In genomic region chr3:89629811-89630210, GRCm38 (mm10) we compare ENCODE assay signal across 13 mouse cellular contexts.
DNase-seq lines count a peak whose midpoint lies in the region; ATAC-seq and TF ChIP-seq lines count a peak whose summit lies in the region.
"Had no signal": no experiment of that assay in that cellular context is flagged by ENCODE, and none has a peak within 500 bp of the region (broad histone marks: within the 10 kb centered on the region; RNA-seq: fewer than 3 reads in every experiment).

No protein-coding gene starts in this region.

- H3K4me3 ChIP-seq in heart, embryonic 16.5 days (ENCODE audit: low read length) = no peak overlapping the region
- no peak overlapping the region for H3K4me3 ChIP-seq in lung, embryonic 14.5 days (ENCODE audit: low read depth, low read length)
- no peak overlapping the region for H3K4me3 ChIP-seq in stomach, embryonic 14.5 days (ENCODE audit: low read depth, low read length)
- H3K4me3 ChIP-seq: limb, embryonic 10.5 days; liver, embryonic 12.5 days had no signal

- DNase-seq in heart, adult 8-10 months (ENCODE audit: low spot score) = no peak
- peak; percentile 74 for DNase-seq in lung, embryonic 14.5 days
- DNase-seq in lung, postnatal 14 days = no peak
- DNase-seq in heart, postnatal 36 days = peak; percentile 16 to 24
- DNase-seq in retina, embryonic 14.5 days (ENCODE audit: low spot score) = no peak
- DNase-seq: cerebellum, postnatal 25 days; gastrocnemius, postnatal 25 days; right cerebral cortex, postnatal 14 days had no signal

- H3K4me1 ChIP-seq in heart, embryonic 16.5 days (ENCODE audit: control insufficient read depth, insufficient read depth, low read length) = no peaks in the 10 kb centered on the region
- H3K4me1 ChIP-seq in lung, embryonic 14.5 days (ENCODE audit: insufficient read depth) = peaks cover 13% of the 10 kb centered on the region
- peaks cover 31% of the 10 kb centered on the region; the same call in 1 of the 2 replicates for H3K4me1 ChIP-seq in stomach, embryonic 14.5 days (ENCODE audit: control insufficient read depth, insufficient read depth, low read length)
- H3K4me1 ChIP-seq: liver, embryonic 12.5 days had no signal

- H3K27ac ChIP-seq in heart, embryonic 16.5 days (ENCODE audit: low read length) = 0 out of 2 replicates have a peak overlapping the region, but pooled peaks have one; percentile 21
- H3K27ac ChIP-seq in lung, embryonic 14.5 days (ENCODE audit: low read depth) = peak overlapping the region; percentile 74
- H3K27ac ChIP-seq in stomach, embryonic 14.5 days (ENCODE audit: low read length) = peak overlapping the region; percentile 91
- H3K27ac ChIP-seq: limb, embryonic 10.5 days; liver, embryonic 12.5 days had no signal

- H3K36me3 ChIP-seq in heart, embryonic 16.5 days (ENCODE audit: control insufficient read depth, insufficient read depth) = no peaks in the 10 kb centered on the region
- H3K36me3 ChIP-seq in lung, embryonic 14.5 days (ENCODE audit: insufficient read depth) = no peaks in the 10 kb centered on the region
- no peaks in the 10 kb centered on the region for H3K36me3 ChIP-seq in stomach, embryonic 14.5 days (ENCODE audit: control insufficient read depth, insufficient read depth, low read length)
- H3K36me3 ChIP-seq: limb, embryonic 10.5 days; liver, embryonic 12.5 days had no signal

- no peaks in the 10 kb centered on the region for H3K27me3 ChIP-seq in heart, embryonic 16.5 days (ENCODE audit: control insufficient read depth, insufficient read depth, low read length)
- H3K27me3 ChIP-seq in lung, embryonic 14.5 days (ENCODE audit: insufficient read depth, low read length) = no peaks in the 10 kb centered on the region
- H3K27me3 ChIP-seq in stomach, embryonic 14.5 days (ENCODE audit: control insufficient read depth, insufficient read depth, low read length) = no peaks in the 10 kb centered on the region

- ATAC-seq in heart, embryonic 16.5 days (replicated peaks; ENCODE audit: extremely low read depth, insufficient read depth, low FRiP score) = no peak
- peak; percentile 61; the same call in 1 of the 2 replicates for ATAC-seq in lung, embryonic 14.5 days (ENCODE audit: insufficient read depth)
- no peak for ATAC-seq in stomach, embryonic 14.5 days (ENCODE audit: insufficient number of reproducible peaks, insufficient read depth, low FRiP score, low read depth)
- ATAC-seq: liver, embryonic 12.5 days; midbrain, embryonic 16.5 days had no signal

- H3K9me3 ChIP-seq in heart, embryonic 16.5 days (replicated peaks; ENCODE audit: control insufficient read depth, low read length) = no peaks in the 10 kb centered on the region
- H3K9me3 ChIP-seq in lung, embryonic 14.5 days (ENCODE audit: low read depth, low read length) = no peaks in the 10 kb centered on the region
- no peaks in the 10 kb centered on the region for H3K9me3 ChIP-seq in stomach, embryonic 14.5 days (ENCODE audit: control insufficient read depth, low read depth, low read length)
- H3K9me3 ChIP-seq: limb, embryonic 10.5 days; liver, embryonic 12.5 days had no signal

- no peak overlapping the region for H3K4me2 ChIP-seq in heart, embryonic 16.5 days (ENCODE audit: low read depth, low read length)
- no peak overlapping the region for H3K4me2 ChIP-seq in lung, embryonic 14.5 days
- H3K4me2 ChIP-seq in stomach, embryonic 14.5 days (replicated peaks; ENCODE audit: low read depth, low read length) = no peak overlapping the region
- H3K4me2 ChIP-seq: liver, embryonic 12.5 days had no signal

- WGBS in heart, embryonic 16.5 days = 63% methylated on average over 3 of the region's 3 CpGs
- 30% methylated on average over 3 of the region's 3 CpGs for WGBS in lung, embryonic 14.5 days
- 38% methylated on average over 3 of the region's 3 CpGs for WGBS in stomach, embryonic 14.5 days

- no peak overlapping the region for H3K9ac ChIP-seq in heart, embryonic 16.5 days (ENCODE audit: low read length)
- no peak overlapping the region for H3K9ac ChIP-seq in lung, embryonic 14.5 days
- H3K9ac ChIP-seq in stomach, embryonic 14.5 days (replicated peaks; ENCODE audit: low read depth, low read length) = no peak overlapping the region
- H3K9ac ChIP-seq: liver, embryonic 12.5 days had no signal

- intact Hi-C loops in heart, postnatal 36 days (cut with DNase I) = no loop called here

- TF ChIP-seq CTCF in lung, embryonic 14.5 days (IDR thresholded peaks at IDR 0.05; ENCODE audit: low read depth) = no peak

Comparison
In these comparisons a context has a peak if more than half of its experiments do, and no peak if none do; other contexts are left out.
1. DNase-seq: peak in lung, embryonic 14.5 days (single experiment) and heart, postnatal 36 days (2 of 2); none in heart, adult 8-10 months (single experiment), lung, postnatal 14 days (single experiment) and retina, embryonic 14.5 days (single experiment).
2. H3K27ac ChIP-seq: peak in every context shown above with its lines; median percentile 91 in stomach, embryonic 14.5 days; 74 in lung, embryonic 14.5 days; 21 in heart, embryonic 16.5 days.